23 mouse cellular contexts compared by ENCODE assay signal in genomic region chr4:148600316-148600715, GRCm38 (mm10). TPM values are rescaled to one million over a fixed set of nuclear protein-coding genes. Genes with fewer than 3 reads are reported as not detected.
"Had no signal": no experiment of that assay in that cellular context is flagged by ENCODE, and none has a peak within 500 bp of the region (broad histone marks: within the 10 kb centered on the region; RNA-seq: fewer than 3 reads in every experiment).

No protein-coding gene starts in this region.

- H3K27me3 ChIP-seq: kidney, embryonic 15.5 days; limb, embryonic 12.5 days; limb, embryonic 15.5 days; liver, embryonic 13.5 days; neural tube, embryonic 12.5 days; neural tube, embryonic 15.5 days had no signal

- DNase-seq: kidney, postnatal 10 days; kidney, postnatal 36 days; left cerebral cortex, postnatal 4 days; liver, embryonic 13.5 days; lung, adult 2 months; lung, postnatal 14 days; midbrain, embryonic 14.5 days; right cerebral cortex, adult 18-20 months; right cerebral cortex, postnatal 14 days; right cerebral cortex, postnatal 4 days; thymus, adult 2 months; thymus, postnatal 14 days; thymus, postnatal 4 days had no signal

- H3K4me3 ChIP-seq: kidney, embryonic 15.5 days; limb, embryonic 12.5 days; limb, embryonic 15.5 days; liver, embryonic 13.5 days; neural tube, embryonic 12.5 days; neural tube, embryonic 15.5 days had no signal

- H3K4me2 ChIP-seq: kidney, embryonic 15.5 days; limb, embryonic 12.5 days; limb, embryonic 15.5 days; liver, embryonic 13.5 days; midbrain, embryonic 11.5 days; neural tube, embryonic 12.5 days; neural tube, embryonic 15.5 days had no signal

- H3K9ac ChIP-seq: kidney, embryonic 15.5 days; limb, embryonic 12.5 days; limb, embryonic 15.5 days; liver, embryonic 13.5 days; neural tube, embryonic 12.5 days; neural tube, embryonic 15.5 days had no signal

- H3K27ac ChIP-seq: kidney, embryonic 15.5 days; limb, embryonic 12.5 days; limb, embryonic 15.5 days; liver, embryonic 13.5 days; neural tube, embryonic 12.5 days; neural tube, embryonic 15.5 days; stomach, postnatal 0 days had no signal

- H3K9me3 ChIP-seq: limb, embryonic 12.5 days; limb, embryonic 15.5 days; neural tube, embryonic 12.5 days; neural tube, embryonic 15.5 days had no signal

- H3K4me1 ChIP-seq: kidney, embryonic 15.5 days; limb, embryonic 12.5 days; limb, embryonic 15.5 days; neural tube, embryonic 12.5 days; neural tube, embryonic 15.5 days had no signal

RNA-seq across cellular contexts. Expression of gene Masp2, which starts 2.0 kb away (rescaled TPM):
- polyA plus RNA-seq: stomach, embryonic 14.5 days had no signal

RNA-seq across cellular contexts. Expression of gene Gm572, which starts 42.8 kb away (rescaled TPM):
- polyA plus RNA-seq: kidney, embryonic 15.5 days; limb, embryonic 12.5 days; limb, embryonic 15.5 days; liver, embryonic 13.5 days; liver, embryonic 16.5 days; lung, embryonic 16.5 days; midbrain, embryonic 11.5 days; midbrain, embryonic 14.5 days; neural tube, embryonic 12.5 days; neural tube, embryonic 15.5 days; stomach, embryonic 14.5 days had no signal
